Mouse (Mus musculus) 416B (cell line): ENCODE results near the gene Olfr281.
"Not testable (repeated sequence)": the region's sequence is repeated elsewhere in the genome, so short reads cannot be mapped to it uniquely, and the experiment has no call there.

Experiments used
- DNase-seq: peaks from one replicate; pipeline ENCODE4 v3.0.0; 2011; ENCODE audit warnings: low read depth

Olfr281 gene

DNA sequence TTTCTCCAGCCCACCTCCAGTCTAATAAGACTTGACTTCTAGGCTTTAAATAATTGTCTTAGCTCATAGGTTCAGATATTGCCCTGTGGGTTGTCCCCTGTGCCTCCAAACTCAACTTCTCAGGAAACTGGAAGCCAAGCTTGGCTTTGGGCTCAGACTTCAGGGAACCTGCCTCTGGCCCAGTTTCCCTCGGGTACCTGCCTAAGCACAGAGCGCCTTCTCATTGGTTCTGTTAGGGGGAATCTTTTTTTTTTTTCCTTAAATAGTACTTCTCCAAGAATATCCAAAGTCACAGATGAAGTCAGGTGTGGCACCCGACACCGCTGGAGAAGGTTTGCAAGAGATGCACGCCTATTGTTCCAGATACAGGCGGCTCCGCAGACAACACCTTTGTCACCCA is at the start of gene Olfr281:
TSS of gene Olfr281 (plus strand) at position 301 of the 400 bp plus-strand sequence.
- DNase-seq = no peak

GRCm38 (mm10) chr15:98408406-98409060 is 43.9 kb upstream of the Olfr281 start:
- DNase-seq = peak; percentile 21

GRCm38 (mm10) chr15:98409635-98410034 is 42.8 kb upstream of the Olfr281 start:
- no peak for DNase-seq

GRCm38 (mm10) chr15:98410249-98410648 is 42.1 kb upstream of the Olfr281 start:
- no peak for DNase-seq

DNA sequence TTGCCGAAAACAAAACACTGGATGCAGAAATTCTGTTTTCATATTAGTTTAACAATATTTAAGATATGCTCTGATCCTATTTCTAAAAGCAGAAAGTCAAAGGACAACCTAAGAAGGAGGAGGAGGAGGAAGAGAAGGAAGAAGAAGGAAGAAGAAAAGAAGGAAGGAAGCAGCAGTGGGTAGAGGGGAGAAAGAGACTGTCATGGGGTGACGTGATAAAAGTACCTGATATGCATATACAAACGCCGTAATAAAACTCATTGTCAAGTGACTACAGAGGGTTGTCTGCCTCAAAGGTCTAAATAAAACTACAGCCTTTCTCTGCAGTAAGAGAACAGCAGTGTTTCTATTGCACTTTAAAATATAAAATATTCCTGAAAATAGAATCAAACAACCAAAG is 36.4 kb upstream of the Olfr281 start:
- no peak for DNase-seq

DNA sequence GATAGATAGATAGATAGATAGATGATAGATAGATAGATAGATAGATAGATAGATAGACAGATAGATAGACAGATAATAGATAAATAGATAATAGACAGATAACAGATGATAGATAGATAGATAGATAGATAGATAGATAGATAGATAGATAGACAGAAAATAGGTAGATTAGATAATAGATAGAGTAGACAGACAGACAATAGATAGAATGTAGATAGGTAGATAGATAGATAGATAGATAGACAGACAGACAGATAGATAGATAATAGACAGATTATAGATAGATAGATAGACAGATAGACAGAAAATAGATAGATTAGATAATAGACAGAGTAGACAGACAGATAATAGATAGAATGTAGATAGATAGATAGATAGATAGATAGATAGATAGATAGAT is 35.6 kb upstream of the Olfr281 start:
- DNase-seq = not testable (repeated sequence)

- peak; percentile 61 for DNase-seq
These were observed 35.1 kb upstream of the Olfr281 start for GRCm38 (mm10) chr15:98417285-98417684.

GRCm38 (mm10) chr15:98418096-98418495 is 34.3 kb upstream of the Olfr281 start:
- no peak for DNase-seq

- no peak for DNase-seq
These were observed 31.5 kb upstream of the Olfr281 start for GRCm38 (mm10) chr15:98420897-98421296.

DNA sequence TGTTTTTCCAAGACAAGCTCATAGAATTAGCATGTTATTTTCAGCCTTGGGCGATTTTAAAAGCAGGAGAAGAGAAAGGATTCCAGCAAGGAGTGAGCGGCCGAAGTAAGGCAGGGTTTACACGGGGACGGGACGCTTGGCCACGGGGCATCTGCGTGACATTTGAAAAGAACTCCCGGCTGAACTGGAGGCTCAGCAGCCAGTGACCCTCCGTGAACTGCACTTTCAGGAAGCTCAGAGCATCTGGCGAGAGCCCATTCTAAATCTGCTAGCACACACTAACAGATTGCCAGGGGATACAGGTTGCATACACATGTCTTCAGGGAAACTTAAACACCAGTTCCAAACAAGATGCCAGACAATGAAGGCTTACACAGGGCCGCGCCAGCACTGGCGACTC is 28.1 kb upstream of the Olfr281 start:
- no peak for DNase-seq

DNA sequence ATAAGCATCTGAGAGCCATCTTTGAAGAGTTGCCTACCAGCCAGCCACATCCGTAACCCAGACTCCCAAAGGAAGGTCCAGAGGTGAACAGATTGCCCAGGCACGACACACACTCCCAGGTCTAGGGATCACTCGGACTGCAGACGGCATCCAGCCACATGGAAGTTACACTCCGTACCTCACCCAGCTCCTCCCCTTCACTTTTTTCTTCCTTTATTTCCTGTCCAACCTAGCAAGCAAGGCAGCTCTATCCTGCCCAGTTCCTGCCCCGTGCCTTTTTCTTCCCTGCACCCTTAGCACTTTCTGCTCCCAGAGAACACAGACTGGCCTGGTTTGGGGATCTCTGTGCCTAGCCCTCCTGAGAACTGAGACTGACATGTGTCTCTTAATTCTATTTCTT is 27.6 kb upstream of the Olfr281 start:
- no peak for DNase-seq

DNA sequence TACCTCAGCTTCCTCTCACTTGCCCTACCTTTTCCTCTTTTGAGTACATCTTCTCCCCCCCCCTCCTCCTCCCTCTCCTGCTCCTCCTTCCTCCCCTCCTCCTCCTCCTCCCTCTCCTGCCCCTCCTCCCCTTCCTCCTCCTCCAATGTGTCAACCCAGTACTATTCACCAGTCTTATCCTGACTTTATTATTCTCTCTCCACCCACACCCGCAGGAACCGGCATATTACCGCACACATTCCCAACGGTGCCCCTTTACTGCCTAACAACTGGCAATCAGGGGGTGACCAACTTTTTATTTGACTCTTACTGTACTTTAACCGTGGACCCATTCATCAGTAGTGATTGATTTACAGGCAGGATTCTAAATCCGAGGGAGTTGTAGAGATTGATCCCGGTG is 27.2 kb upstream of the Olfr281 start:
- DNase-seq = no peak

DNA sequence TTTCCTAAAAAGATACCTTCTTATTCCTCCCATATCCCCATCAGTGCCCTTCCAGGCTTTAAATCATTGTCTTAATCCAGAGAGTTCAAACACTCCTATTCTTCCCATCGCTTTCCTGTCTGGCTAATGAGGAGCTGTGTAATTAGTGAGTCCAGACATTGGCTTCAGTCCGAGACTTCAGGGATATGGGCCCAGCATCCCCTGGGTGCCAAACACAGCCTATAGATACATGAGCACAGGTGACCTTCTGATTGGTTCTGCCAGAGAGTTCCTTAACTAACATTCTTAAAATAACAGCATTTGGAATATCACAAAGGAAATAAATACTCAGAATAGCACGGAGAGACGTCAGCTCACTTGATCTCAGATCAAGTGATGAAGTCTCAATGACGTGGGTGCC is 21.5 kb upstream of the Olfr281 start, which contains the start of gene Olfr282:
TSS of gene Olfr282 (plus strand) at position 301 of the 400 bp plus-strand sequence.
- DNase-seq = not testable (repeated sequence)

- DNase-seq = no peak
These were observed 7.8 kb upstream of the Olfr281 start for GRCm38 (mm10) chr15:98444561-98444960.

GRCm38 (mm10) chr15:98448521-98448920 is 3.9 kb upstream of the Olfr281 start:
- DNase-seq = no peak

GRCm38 (mm10) chr15:98469596-98469995 is 17.2 kb downstream of the Olfr281 start, which contains the start of gene OR5BS1P:
TSS of gene OR5BS1P (plus strand) at chr15:98469896.
- DNase-seq = no peak

GRCm38 (mm10) chr15:98471539-98471938 is 19.2 kb downstream of the Olfr281 start:
- no peak for DNase-seq

GRCm38 (mm10) chr15:98474958-98475357 is 22.6 kb downstream of the Olfr281 start:
- DNase-seq = no peak

GRCm38 (mm10) chr15:98475382-98475781 is 23.0 kb downstream of the Olfr281 start:
- peak; percentile 46 for DNase-seq

DNA sequence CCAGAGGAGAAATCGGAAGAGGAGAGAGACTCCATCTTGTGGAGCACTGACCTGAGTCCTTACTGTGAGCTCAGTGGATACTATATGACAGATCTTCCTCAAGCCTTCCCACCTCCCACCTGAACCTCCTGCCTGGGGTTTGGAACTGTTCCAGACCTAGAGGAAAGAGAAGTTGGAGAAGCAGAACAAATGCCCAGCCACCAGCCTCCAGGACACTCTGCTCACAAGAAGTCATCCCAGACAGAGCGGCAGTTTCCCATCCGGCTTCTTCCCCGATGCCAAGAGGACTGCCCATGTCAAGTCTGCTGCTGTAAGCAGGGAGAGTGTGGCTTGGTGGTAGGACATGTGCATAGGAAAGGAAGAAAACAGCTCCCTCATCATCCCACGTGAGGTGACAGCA is 23.9 kb downstream of the Olfr281 start:
- no peak for DNase-seq

DNA sequence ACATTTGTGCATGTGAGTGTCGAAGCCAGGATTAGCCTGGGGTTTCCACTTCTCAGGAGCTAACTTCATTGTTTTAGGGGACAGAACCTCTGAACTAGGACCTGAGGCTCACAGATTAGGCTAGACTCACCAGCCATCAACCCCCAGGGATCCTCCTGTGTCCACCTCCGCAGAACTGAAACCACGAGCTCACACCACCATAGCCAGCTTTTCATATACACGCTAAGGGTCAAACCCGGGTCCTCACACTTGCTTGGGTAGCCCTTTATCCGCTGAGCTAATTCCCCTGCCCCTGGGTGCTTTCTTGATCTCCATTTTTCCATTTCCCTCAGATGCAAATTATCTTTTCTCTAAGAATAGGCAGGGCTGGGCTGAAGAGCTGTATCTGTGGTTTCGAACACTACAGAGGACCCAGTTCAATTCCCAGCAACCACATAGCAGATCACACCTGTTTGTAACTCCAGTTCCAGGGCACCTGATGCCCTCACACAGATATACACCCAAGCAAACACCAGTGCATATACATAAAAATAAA is 27.2 kb downstream of the Olfr281 start:
- DNase-seq = no peak

DNA sequence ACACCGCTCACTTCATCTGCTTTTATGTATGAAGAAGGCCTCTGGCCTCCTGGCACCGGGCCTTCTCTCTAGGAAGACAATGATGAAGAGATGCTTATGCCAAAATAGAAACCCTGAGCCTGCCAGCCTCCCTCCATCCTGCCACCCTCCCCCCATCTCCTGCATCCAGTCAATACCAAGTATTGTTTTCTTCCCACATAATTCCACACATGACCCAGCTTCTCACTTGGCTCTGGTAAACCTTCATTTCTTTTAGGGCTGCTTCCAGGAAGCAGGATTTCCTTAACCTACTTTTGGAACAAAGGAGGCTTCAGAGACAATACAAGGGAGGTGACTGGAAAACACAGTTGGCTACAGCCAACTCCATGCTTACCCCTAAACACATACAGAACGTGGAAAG is 30.3 kb downstream of the Olfr281 start, which contains the start of gene Lalba:
TSS of gene Lalba (minus strand) at position 21 of the 400 bp plus-strand sequence.
- no peak for DNase-seq
